Mouse (Mus musculus): Measurements from ENCODE around the gene Lhx8. TPM values are rescaled to one million over a fixed set of nuclear protein-coding genes. Genes with fewer than 3 reads are reported as not detected.

Gene Lhx8
- total and polyA plus RNA-seq, 3 experiments, result not detected

GRCm38 (mm10) chr3:154339649-154340260 lies 9.3 kb upstream of the Lhx8 start:
- no peaks in the 10 kb centered on the region for H3K79me2 ChIP-seq (ENCODE audit: control insufficient read depth, insufficient read depth, low read length, poor library complexity)
- H3K9me3 ChIP-seq (replicated peaks; ENCODE audit: insufficient read depth, low read length), result no peaks in the 10 kb centered on the region
- H3K4me1 ChIP-seq (ENCODE audit: control insufficient read depth in 1 of 2, insufficient read depth in 2 of 2, low read length in 2 of 2), result no peaks in the 10 kb centered on the region
- no peak overlapping the region for H3K4me3 ChIP-seq (ENCODE audit: control insufficient read depth in 1 of 2, insufficient read depth in 1 of 2, low read depth in 2 of 2, low read length in 2 of 2)
- no peak overlapping the region for H3K9ac ChIP-seq (ENCODE audit: control insufficient read depth, low read depth, low read length, poor library complexity, severe bottlenecking)
- no peaks in the 10 kb centered on the region for H3K36me3 ChIP-seq (ENCODE audit: control insufficient read depth in 1 of 2, insufficient read depth in 2 of 2, low read length in 2 of 2)
- no peak overlapping the region for H3K27ac ChIP-seq (ENCODE audit: control insufficient read depth, low read depth, low read length)
- H3K27me3 ChIP-seq (ENCODE audit: control insufficient read depth in 1 of 2, insufficient read depth in 2 of 2, low read length in 2 of 2), result no peaks in the 10 kb centered on the region
- TF ChIP-seq MYB (IDR thresholded peaks at IDR 0.05; ENCODE audit: low read depth, low read length) (no peak), POLR2AphosphoS5 (IDR thresholded peaks at IDR 0.05; ENCODE audit: borderline replicate concordance, low read depth, low read length) (no peak), NRF1 (IDR thresholded peaks at IDR 0.05; ENCODE audit: insufficient read depth, low read depth, low read length, poor library complexity, severe bottlenecking) (no peak), BHLHE40 (IDR thresholded peaks at IDR 0.05; ENCODE audit: borderline replicate concordance, low read depth, low read length) (no peak), GABPA (IDR thresholded peaks at IDR 0.05; ENCODE audit: low read depth, low read length) (no peak), SMC3 (IDR thresholded peaks at IDR 0.05; ENCODE audit: low read depth, low read length) (no peak), MYC (IDR thresholded peaks at IDR 0.05; ENCODE audit: low read depth, low read length) (no peak), MAX (IDR thresholded peaks at IDR 0.05; ENCODE audit: low read length) (no peak), POLR2A (IDR thresholded peaks at IDR 0.05; ENCODE audit: control insufficient read depth in 1 of 2, insufficient read depth in 1 of 2, low read depth in 1 of 2, low read length in 2 of 2, poor library complexity in 1 of 2) (no peak), ELF1 (IDR thresholded peaks at IDR 0.05; ENCODE audit: low read depth, low read length) (no peak), MXI1 (IDR thresholded peaks at IDR 0.05; ENCODE audit: low read depth, low read length) (no peak), USF1 (IDR thresholded peaks at IDR 0.05; ENCODE audit: low read depth, low read length) (no peak), CHD2 (IDR thresholded peaks at IDR 0.05; ENCODE audit: low read length) (no peak), USF2 (IDR thresholded peaks at IDR 0.05; ENCODE audit: borderline replicate concordance in 1 of 2, insufficient read depth in 1 of 2, low read depth in 1 of 2, low read length in 2 of 2) (no peak), JUND (IDR thresholded peaks at IDR 0.05; ENCODE audit: low read depth, low read length) (no peak), E2F4 (IDR thresholded peaks at IDR 0.05; ENCODE audit: borderline replicate concordance, low read depth, low read length) (no peak), EP300 (IDR thresholded peaks at IDR 0.05; ENCODE audit: low read depth in 1 of 2, low read length in 2 of 2) (no peak)
- DNase-seq (ENCODE audit: low read depth, low spot score), result no peak

GRCm38 (mm10) chr3:154334806-154335205 lies 4.3 kb upstream of the Lhx8 start:
- Histone ChIP-seq H3K27me3 (ENCODE audit: control insufficient read depth in 1 of 2, insufficient read depth in 2 of 2, low read length in 2 of 2) (no peaks in the 10 kb centered on the region), H3K79me2 (ENCODE audit: control insufficient read depth, insufficient read depth, low read length, poor library complexity) (no peaks in the 10 kb centered on the region), H3K9me3 (replicated peaks; ENCODE audit: insufficient read depth, low read length) (no peaks in the 10 kb centered on the region), H3K27ac (ENCODE audit: control insufficient read depth, low read depth, low read length) (no peak overlapping the region), H3K4me1 (ENCODE audit: control insufficient read depth in 1 of 2, insufficient read depth in 2 of 2, low read length in 2 of 2) (no peaks in the 10 kb centered on the region), H3K4me3 (ENCODE audit: control insufficient read depth in 1 of 2, insufficient read depth in 1 of 2, low read depth in 2 of 2, low read length in 2 of 2) (no peak overlapping the region), H3K36me3 (ENCODE audit: control insufficient read depth in 1 of 2, insufficient read depth in 2 of 2, low read length in 2 of 2) (no peaks in the 10 kb centered on the region), H3K9ac (ENCODE audit: control insufficient read depth, low read depth, low read length, poor library complexity, severe bottlenecking) (no peak overlapping the region)
- DNase-seq (ENCODE audit: low read depth, low spot score), result no peak
- TF ChIP-seq ZKSCAN1 (IDR thresholded peaks at IDR 0.05; ENCODE audit: low read depth, low read length), result no peak
- no peak for TF ChIP-seq GATA1 (IDR thresholded peaks at IDR 0.05; ENCODE audit: low read depth, low read length)
- TF ChIP-seq RAD21 (IDR thresholded peaks at IDR 0.05; ENCODE audit: low read depth, low read length), result no peak
- TF ChIP-seq ZC3H11A (IDR thresholded peaks at IDR 0.05; ENCODE audit: low read depth, low read length), result no peak
- TF ChIP-seq CHD1 (IDR thresholded peaks at IDR 0.05; ENCODE audit: low read depth, low read length), result no peak
- no peak for TF ChIP-seq TAL1 (IDR thresholded peaks at IDR 0.05; ENCODE audit: low read length)
- no peak for TF ChIP-seq MYB (IDR thresholded peaks at IDR 0.05; ENCODE audit: low read depth, low read length)
- no peak for TF ChIP-seq ZNF384 (IDR thresholded peaks at IDR 0.05; ENCODE audit: low read depth, low read length)
- TF ChIP-seq HCFC1 (IDR thresholded peaks at IDR 0.05; ENCODE audit: low read depth, low read length), result no peak
- TF ChIP-seq TCF12 (IDR thresholded peaks at IDR 0.05; ENCODE audit: low read depth, low read length), result no peak
- TF ChIP-seq UBTF (IDR thresholded peaks at IDR 0.05; ENCODE audit: borderline replicate concordance, insufficient read depth, low read depth, low read length), result no peak
- no peak for TF ChIP-seq MAZ (IDR thresholded peaks at IDR 0.05; ENCODE audit: low read depth, low read length)
- TF ChIP-seq SIN3A (IDR thresholded peaks at IDR 0.05; ENCODE audit: low read length), result no peak
- no peak for TF ChIP-seq MAFK (IDR thresholded peaks at IDR 0.05; ENCODE audit: borderline replicate concordance, low read depth, low read length)
- no peak for TF ChIP-seq EP300 (IDR thresholded peaks at IDR 0.05; ENCODE audit: low read depth in 1 of 2, low read length in 2 of 2)
- no peak for TF ChIP-seq E2F4 (IDR thresholded peaks at IDR 0.05; ENCODE audit: borderline replicate concordance, low read depth, low read length)
- no peak for TF ChIP-seq ZMIZ1 (IDR thresholded peaks at IDR 0.05; ENCODE audit: low read depth, low read length)
- no peak for TF ChIP-seq BHLHE40 (IDR thresholded peaks at IDR 0.05; ENCODE audit: borderline replicate concordance, low read depth, low read length)
